Comparison of ENCODE assay signal across 16 mouse cellular contexts in genomic region chr7:92819656-92820055, GRCm38 (mm10). TPM values are rescaled to one million over a fixed set of nuclear protein-coding genes. Genes with fewer than 3 reads are reported as not detected.
DNase-seq lines count a peak whose midpoint lies in the region; ATAC-seq and TF ChIP-seq lines count a peak whose summit lies in the region.
"Had no signal": no experiment of that assay in that cellular context is flagged by ENCODE, and none has a peak within 500 bp of the region (broad histone marks: within the 10 kb centered on the region; RNA-seq: fewer than 3 reads in every experiment).

No protein-coding gene starts in this region.

- no peaks in the 10 kb centered on the region for H3K9me3 ChIP-seq in forebrain, embryonic 11.5 days (ENCODE audit: control insufficient read depth, low read length)
- H3K9me3 ChIP-seq in forebrain, postnatal 0 days (ENCODE audit: low read length) = no peaks in the 10 kb centered on the region
- no peaks in the 10 kb centered on the region for H3K9me3 ChIP-seq in liver, embryonic 16.5 days (replicated peaks; ENCODE audit: control insufficient read depth, low read length)
- H3K9me3 ChIP-seq in liver, embryonic 11.5 days (ENCODE audit: control insufficient read depth, low read length) = no peaks in the 10 kb centered on the region
- H3K9me3 ChIP-seq: heart, embryonic 10.5 days; hindbrain, embryonic 15.5 days; limb, embryonic 13.5 days; neural tube, embryonic 12.5 days had no signal

- intact Hi-C loops in left cerebral cortex, adult 2 months (cut with DNase I) = no loop called here

- WGBS in forebrain, embryonic 11.5 days = 88% methylated on average over 11 of the region's 11 CpGs
- 87% methylated on average over 11 of the region's 11 CpGs for WGBS in forebrain, postnatal 0 days
- WGBS in liver, embryonic 16.5 days (ENCODE audit: insufficient replicate concordance) = 61% methylated on average over 11 of the region's 11 CpGs
- 77% methylated on average over 11 of the region's 11 CpGs for WGBS in liver, embryonic 11.5 days
- 33% methylated on average over 11 of the region's 11 CpGs for WGBS in small intestine, adult 2 months

- no peak overlapping the region for H3K27ac ChIP-seq in forebrain, embryonic 11.5 days (ENCODE audit: low read depth, low read length)
- H3K27ac ChIP-seq in forebrain, postnatal 0 days (ENCODE audit: low read depth, low read length) = no peak overlapping the region
- no peak overlapping the region for H3K27ac ChIP-seq in liver, embryonic 16.5 days (ENCODE audit: low read length)
- no peak overlapping the region for H3K27ac ChIP-seq in liver, embryonic 11.5 days (ENCODE audit: low read depth, low read length)
- peak overlapping the region; percentile 43 for H3K27ac ChIP-seq in small intestine, adult 2 months (ENCODE audit: insufficient read depth, low read depth, low read length)
- H3K27ac ChIP-seq in left cerebral cortex, adult 2 months = no peak overlapping the region
- H3K27ac ChIP-seq: heart, embryonic 10.5 days; hindbrain, embryonic 15.5 days; limb, embryonic 13.5 days; neural tube, embryonic 12.5 days had no signal

- no peaks in the 10 kb centered on the region for H3K4me1 ChIP-seq in forebrain, embryonic 11.5 days (replicated peaks; ENCODE audit: control insufficient read depth, insufficient read depth, low read length)
- no peaks in the 10 kb centered on the region for H3K4me1 ChIP-seq in forebrain, postnatal 0 days (ENCODE audit: insufficient read depth)
- no peaks in the 10 kb centered on the region; the same call in 1 of the 2 replicates for H3K4me1 ChIP-seq in liver, embryonic 16.5 days (ENCODE audit: control insufficient read depth, low read depth, low read length)
- H3K4me1 ChIP-seq in liver, embryonic 11.5 days (replicated peaks; ENCODE audit: control insufficient read depth, insufficient read depth, low read length) = no peaks in the 10 kb centered on the region
- H3K4me1 ChIP-seq in small intestine, adult 2 months (ENCODE audit: control insufficient read depth, insufficient read depth, insufficient read length, low read length) = no peaks in the 10 kb centered on the region; the same call in 1 of the 2 replicates
- H3K4me1 ChIP-seq: heart, embryonic 10.5 days; neural tube, embryonic 12.5 days had no signal

- H3K4me3 ChIP-seq in forebrain, embryonic 11.5 days (ENCODE audit: low read depth, low read length) = no peak overlapping the region
- H3K4me3 ChIP-seq in forebrain, postnatal 0 days (ENCODE audit: low read depth, low read length) = no peak overlapping the region
- H3K4me3 ChIP-seq in liver, embryonic 16.5 days (ENCODE audit: low read depth, low read length) = no peak overlapping the region
- no peak overlapping the region for H3K4me3 ChIP-seq in liver, embryonic 11.5 days (ENCODE audit: low read depth, low read length)
- peak overlapping the region; percentile 32 for H3K4me3 ChIP-seq in small intestine, adult 2 months (ENCODE audit: low read depth, low read length)
- no peak overlapping the region for H3K4me3 ChIP-seq in left cerebral cortex, adult 2 months
- H3K4me3 ChIP-seq: heart, embryonic 10.5 days; hindbrain, embryonic 15.5 days; limb, embryonic 13.5 days; neural tube, embryonic 12.5 days had no signal

- H3K27me3 ChIP-seq in forebrain, embryonic 11.5 days (ENCODE audit: control insufficient read depth, insufficient read depth, low read length) = no peaks in the 10 kb centered on the region
- no peaks in the 10 kb centered on the region for H3K27me3 ChIP-seq in forebrain, postnatal 0 days (ENCODE audit: insufficient read depth, low read length)
- no peaks in the 10 kb centered on the region for H3K27me3 ChIP-seq in liver, embryonic 16.5 days (ENCODE audit: control insufficient read depth, insufficient read depth, low read depth, low read length)
- no peaks in the 10 kb centered on the region for H3K27me3 ChIP-seq in liver, embryonic 11.5 days (replicated peaks; ENCODE audit: control insufficient read depth, insufficient read depth, low read length)
- H3K27me3 ChIP-seq in small intestine, adult 2 months (ENCODE audit: control insufficient read depth, insufficient read depth, low read length) = no peaks in the 10 kb centered on the region
- H3K27me3 ChIP-seq: hindbrain, embryonic 15.5 days; limb, embryonic 13.5 days; neural tube, embryonic 12.5 days had no signal

- no peak for TF ChIP-seq POLR2A in small intestine, adult 2 months (IDR thresholded peaks at IDR 0.05; ENCODE audit: low read depth, low read length)

- DNase-seq in forebrain, embryonic 11.5 days (ENCODE audit: low spot score) = peak; percentile 8
- no peak for DNase-seq in forebrain, postnatal 0 days
- no peak for DNase-seq in liver, embryonic 11.5 days (ENCODE audit: low spot score)
- DNase-seq in yolk sac, embryonic 10.5 days (ENCODE audit: low spot score) = peak; percentile 78
- no peak for DNase-seq in left cerebral cortex, adult 2 months (ENCODE audit: extremely low spot score in 1 of 2, low spot score in 2 of 2)
- DNase-seq in left cerebral cortex, adult 11 months (ENCODE audit: low spot score) = no peak
- DNase-seq: adrenal gland, postnatal 25 days; cerebellum, postnatal 10 days; gastrocnemius, postnatal 25 days had no signal

- no peak overlapping the region for H3K9ac ChIP-seq in forebrain, embryonic 11.5 days (ENCODE audit: low read length)
- no peak overlapping the region for H3K9ac ChIP-seq in forebrain, postnatal 0 days
- no peak overlapping the region; the same call in 1 of the 2 replicates for H3K9ac ChIP-seq in liver, embryonic 16.5 days (ENCODE audit: low read depth, low read length)
- no peak overlapping the region for H3K9ac ChIP-seq in liver, embryonic 11.5 days (ENCODE audit: low read depth, low read length)
- H3K9ac ChIP-seq: hindbrain, embryonic 15.5 days; limb, embryonic 13.5 days; neural tube, embryonic 12.5 days had no signal

- no peak for TF ChIP-seq CTCF in forebrain, postnatal 0 days (IDR thresholded peaks at IDR 0.05; ENCODE audit: low read depth)
- TF ChIP-seq CTCF in small intestine, adult 2 months (IDR thresholded peaks at IDR 0.05; ENCODE audit: extremely low read depth, insufficient read length, insufficient replicate concordance, low read depth, low read length) = no peak
- no peak for TF ChIP-seq CTCF in left cerebral cortex, adult 2 months (IDR thresholded peaks at IDR 0.05)

- H3K4me2 ChIP-seq in forebrain, embryonic 11.5 days (ENCODE audit: low read depth, low read length, severe bottlenecking) = no peak overlapping the region
- H3K4me2 ChIP-seq in forebrain, postnatal 0 days (ENCODE audit: low read depth) = no peak overlapping the region
- no peak overlapping the region for H3K4me2 ChIP-seq in liver, embryonic 16.5 days (ENCODE audit: low read depth, low read length)
- no peak overlapping the region for H3K4me2 ChIP-seq in liver, embryonic 11.5 days
- H3K4me2 ChIP-seq: hindbrain, embryonic 15.5 days; limb, embryonic 13.5 days; neural tube, embryonic 12.5 days had no signal

- H3K36me3 ChIP-seq in forebrain, embryonic 11.5 days (ENCODE audit: control insufficient read depth, insufficient read depth, low read length) = no peaks in the 10 kb centered on the region
- peaks cover 3% of the 10 kb centered on the region; the same call in 1 of the 2 replicates for H3K36me3 ChIP-seq in forebrain, postnatal 0 days (ENCODE audit: insufficient read depth)
- H3K36me3 ChIP-seq in liver, embryonic 16.5 days (ENCODE audit: control insufficient read depth, insufficient read depth) = no peaks in the 10 kb centered on the region
- no peaks in the 10 kb centered on the region for H3K36me3 ChIP-seq in liver, embryonic 11.5 days (ENCODE audit: control insufficient read depth, insufficient read depth, low read length)
- H3K36me3 ChIP-seq in small intestine, adult 2 months (ENCODE audit: control insufficient read depth, insufficient read depth, low read length) = no peaks in the 10 kb centered on the region
- H3K36me3 ChIP-seq: heart, embryonic 10.5 days; hindbrain, embryonic 15.5 days; neural tube, embryonic 12.5 days had no signal

- no peak for ATAC-seq in forebrain, embryonic 11.5 days (replicated peaks; ENCODE audit: low FRiP score)
- ATAC-seq in forebrain, postnatal 0 days = no peak
- ATAC-seq in liver, embryonic 16.5 days (ENCODE audit: low read depth) = peak; percentile 47
- ATAC-seq in liver, embryonic 11.5 days (replicated peaks; ENCODE audit: low FRiP score) = no peak
- ATAC-seq: activated CD4-positive, CD25-positive, alpha-beta regulatory T cell, adult 4 months had no signal

RNA-seq across cellular contexts. Expression of gene Ddias, which starts 54.4 kb away (rescaled TPM):
- 26.1 and 27.4 TPM in 2 replicates for polyA plus RNA-seq in forebrain, embryonic 11.5 days (2014; fragmentation: Nextera tagmentation; extraction: Ambion mirVana)
- total RNA-seq in forebrain, postnatal 0 days (2014; rRNA removed) = 4.2 and 5.1 TPM in 2 replicates
- polyA plus RNA-seq in forebrain, postnatal 0 days (2015; fragmentation: Nextera tagmentation; extraction: Ambion mirVana) = 3.2 and 3.3 TPM in 2 replicates
- polyA plus RNA-seq in liver, embryonic 16.5 days (2015; fragmentation: Nextera tagmentation; extraction: Ambion mirVana) = 10.0 and 10.2 TPM in 2 replicates
- 21.2 and 21.9 TPM in 2 replicates for polyA plus RNA-seq in liver, embryonic 11.5 days (2014; fragmentation: Nextera tagmentation; extraction: Ambion mirVana)
- polyA plus RNA-seq in small intestine, adult 2 months (2012; rRNA removed) = 0.03 TPM in 1 of 2 replicates, not detected in the other
- under 1 TPM; 0.42 to 0.88 TPM for total RNA-seq in left cerebral cortex, adult 2 months (2021)

RNA-seq across cellular contexts. Expression of gene Prcp, which starts 54.6 kb away (rescaled TPM):
- polyA plus RNA-seq in forebrain, embryonic 11.5 days (2014; fragmentation: Nextera tagmentation; extraction: Ambion mirVana) = 18.9 and 20.3 TPM in 2 replicates
- total RNA-seq in forebrain, postnatal 0 days (2014; rRNA removed) = 15.7 and 20.8 TPM in 2 replicates
- 11.6 and 12.5 TPM in 2 replicates for polyA plus RNA-seq in forebrain, postnatal 0 days (2015; fragmentation: Nextera tagmentation; extraction: Ambion mirVana)
- polyA plus RNA-seq in liver, embryonic 16.5 days (2015; fragmentation: Nextera tagmentation; extraction: Ambion mirVana) = 12.2 and 15.0 TPM in 2 replicates
- polyA plus RNA-seq in liver, embryonic 11.5 days (2014; fragmentation: Nextera tagmentation; extraction: Ambion mirVana) = 30.1 and 33.6 TPM in 2 replicates
- 3.5 and 9.1 TPM in 2 replicates for polyA plus RNA-seq in small intestine, adult 2 months (2012; rRNA removed)
- 10 to 100 TPM in 1 of 2 experiments, 1 to 10 TPM in 1; 9.5 to 10.1 TPM for total RNA-seq in left cerebral cortex, adult 2 months (2021)

Comparison
In these comparisons a context has a peak if more than half of its experiments do, and no peak if none do; other contexts are left out.
1. DNase-seq: peak in forebrain, embryonic 11.5 days (single experiment) and yolk sac, embryonic 10.5 days (single experiment); none in forebrain, postnatal 0 days (single experiment), liver, embryonic 11.5 days (single experiment), left cerebral cortex, adult 2 months (0 of 2) and left cerebral cortex, adult 11 months (single experiment).